Mouse (Mus musculus): ENCODE results near the gene Arhgef15.

- TF ChIP-seq EP300 (IDR thresholded peaks at IDR 0.05; ENCODE audit: insufficient read depth, low read depth, low read length) = no peak
- TF ChIP-seq POLR2A (IDR thresholded peaks at IDR 0.05; ENCODE audit: insufficient read depth, low read length) = no peak
These were observed 23.3 kb downstream of the Arhgef15 start for GRCm38 (mm10) chr11:68933885-68934507.

All from ES-Bruce4 (cell line).